Mouse (Mus musculus) midbrain, embryonic 12.5 days (tissue): Measurements from ENCODE around the gene Dnajc10. TPM values are rescaled to one million over a fixed set of nuclear protein-coding genes. Genes with fewer than 3 reads are reported as not detected.

Experiments
- ATAC-seq: fragments of 200-750 bp; cut with Nextera tagmentation; 2 replicates; pipeline ENCODE4 v1.8.0; 2017; ENCODE audit warnings: low read depth, moderate TSS enrichment, moderate library complexity; ENCODE audit not compliant: low FRiP score
- H3K27ac ChIP-seq: fragments of 300-500 bp; sonication (generic); replicated peaks from 2 replicates; pipeline ENCODE4 v1.5.1; 2016; ENCODE audit warnings: mild to moderate bottlenecking
- H3K27me3 ChIP-seq: fragments of 300-500 bp; sonication (generic); 2 replicates; pipeline ENCODE4 v1.6.1; 2016; ENCODE audit warnings: mild to moderate bottlenecking
- H3K36me3 ChIP-seq: fragments of 300-500 bp; sonication (generic); 2 replicates; pipeline ENCODE4 v1.6.1; 2016
- H3K4me1 ChIP-seq: fragments of 300-500 bp; sonication (generic); 2 replicates; pipeline ENCODE4 v1.6.1; 2016
- H3K4me2 ChIP-seq: fragments of 300-500 bp; sonication (generic); replicated peaks from 2 replicates; pipeline ENCODE4 v1.6.1; 2016; ENCODE audit warnings: mild to moderate bottlenecking, moderate library complexity
- H3K4me3 ChIP-seq: fragments of 300-500 bp; sonication (generic); 2 replicates; pipeline ENCODE4 v1.5.1; 2016; ENCODE audit warnings: mild to moderate bottlenecking
- H3K9ac ChIP-seq: fragments of 300-500 bp; sonication (generic); replicated peaks from 2 replicates; pipeline ENCODE4 v1.6.1; 2016; ENCODE audit warnings: mild to moderate bottlenecking, moderate library complexity
- H3K9me3 ChIP-seq: fragments of 300-500 bp; sonication (generic); 2 replicates; pipeline ENCODE4 v1.6.1; 2016; ENCODE audit warnings: mild to moderate bottlenecking
- WGBS: fragments of 180-500 bp; shearing (Covaris S2); methylation state at CpG from one replicate; pipeline ENCODE4 v1.1.7; 2016; 5-methylcytosine and 5-hydroxymethylcytosine counted together
- polyA plus RNA-seq: library from polyadenylated mRNA; unstranded; fragments of >200 nt; fragmentation: Nextera tagmentation; extraction: Ambion mirVana; gene quantifications from 2 replicates; pipeline ENCODE4 v1.2.1, GENCODE M21; 2016

The Dnajc10 gene
- polyA plus RNA-seq, 1 experiment from 2014 or later = 90.8 TPM

GRCm38 (mm10) chr2:80356656-80357231 lies 41.5 kb downstream of the Dnajc10 start:
- H3K4me2 ChIP-seq = no peak overlapping the region

DNA sequence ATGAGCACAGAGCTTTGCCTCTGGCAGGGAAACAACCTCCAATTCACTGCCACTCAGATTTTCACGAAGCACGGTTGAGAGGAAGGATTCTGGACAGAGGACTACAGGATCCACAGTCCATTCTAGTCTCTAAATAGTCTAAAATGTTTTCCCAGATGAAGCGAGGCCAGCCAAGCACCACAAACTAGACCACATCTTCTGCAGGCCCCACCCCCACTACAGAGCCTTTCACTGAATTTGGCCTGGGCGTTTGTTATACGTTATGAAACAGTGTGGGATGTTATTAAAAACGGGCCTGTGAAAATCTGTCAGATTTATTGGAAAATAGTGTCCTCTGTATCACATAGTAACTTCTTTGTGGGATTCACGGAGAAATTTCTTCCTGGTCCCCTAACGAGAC lies 56.2 kb downstream of the Dnajc10 start:
- 85% methylated on average over 8 of the region's 8 CpGs for WGBS
- Histone ChIP-seq H3K4me3 (no peak overlapping the region), H3K9me3 (no peaks in the 10 kb centered on the region), H3K4me1 (no peaks in the 10 kb centered on the region), H3K36me3 (no peaks in the 10 kb centered on the region), H3K27me3 (no peaks in the 10 kb centered on the region), H3K9ac (no peak overlapping the region), H3K27ac (no peak overlapping the region), H3K4me2 (no peak overlapping the region)
- ATAC-seq = no peak

More at GRCm38 (mm10) chr2:80356656-80357231, 41.5 kb downstream of the Dnajc10 start:
- Histone ChIP-seq H3K36me3 (peaks cover 25% of the 10 kb centered on the region), H3K9me3 (no peaks in the 10 kb centered on the region), H3K4me3 (no peak overlapping the region), H3K4me1 (no peaks in the 10 kb centered on the region), H3K27ac (no peak overlapping the region), H3K9ac (no peak overlapping the region), H3K27me3 (no peaks in the 10 kb centered on the region)
- WGBS = 64% methylated on average over 8 of the region's 8 CpGs
- 0 out of 2 replicates have a peak, but pooled peaks have one; percentile 48 for ATAC-seq

- Histone ChIP-seq H3K4me2 (no peak overlapping the region), H3K9me3 (no peaks in the 10 kb centered on the region), H3K36me3 (no peaks in the 10 kb centered on the region), H3K27ac (no peak overlapping the region), H3K4me3 (no peak overlapping the region), H3K9ac (no peak overlapping the region), H3K4me1 (no peaks in the 10 kb centered on the region), H3K27me3 (no peaks in the 10 kb centered on the region)
- ATAC-seq = no peak
These were observed 59.6 kb downstream of the Dnajc10 start for GRCm38 (mm10) chr2:80374892-80375291.

GRCm38 (mm10) chr2:80379848-80380247 lies 64.6 kb downstream of the Dnajc10 start:
- H3K36me3 ChIP-seq = no peaks in the 10 kb centered on the region
- no peaks in the 10 kb centered on the region for H3K4me1 ChIP-seq
- no peak overlapping the region for H3K4me3 ChIP-seq
- no peak overlapping the region for H3K4me2 ChIP-seq
- no peak overlapping the region for H3K27ac ChIP-seq
- no peaks in the 10 kb centered on the region for H3K27me3 ChIP-seq
- ATAC-seq = no peak
- no peak overlapping the region for H3K9ac ChIP-seq
- H3K9me3 ChIP-seq = no peaks in the 10 kb centered on the region
- 90% methylated on average over 5 of the region's 5 CpGs for WGBS

GRCm38 (mm10) chr2:80384447-80384846 lies 69.2 kb downstream of the Dnajc10 start:
- no peak for ATAC-seq
- no peak overlapping the region for H3K4me3 ChIP-seq
- H3K27ac ChIP-seq = no peak overlapping the region
- no peaks in the 10 kb centered on the region for H3K27me3 ChIP-seq
- H3K4me2 ChIP-seq = no peak overlapping the region
- H3K9ac ChIP-seq = no peak overlapping the region
- no peaks in the 10 kb centered on the region for H3K36me3 ChIP-seq
- no peaks in the 10 kb centered on the region for H3K9me3 ChIP-seq
- H3K4me1 ChIP-seq = no peaks in the 10 kb centered on the region
- WGBS = 83% methylated on average over 4 of the region's 4 CpGs

- ATAC-seq = no peak
- Histone ChIP-seq H3K4me2 (no peak overlapping the region), H3K27ac (no peak overlapping the region), H3K4me3 (no peak overlapping the region), H3K36me3 (no peaks in the 10 kb centered on the region), H3K4me1 (no peaks in the 10 kb centered on the region), H3K9ac (no peak overlapping the region), H3K9me3 (no peaks in the 10 kb centered on the region), H3K27me3 (no peaks in the 10 kb centered on the region)
- 96% methylated on average over 2 of the region's 2 CpGs for WGBS
These were observed 71.0 kb downstream of the Dnajc10 start for GRCm38 (mm10) chr2:80386255-80386654.

DNA sequence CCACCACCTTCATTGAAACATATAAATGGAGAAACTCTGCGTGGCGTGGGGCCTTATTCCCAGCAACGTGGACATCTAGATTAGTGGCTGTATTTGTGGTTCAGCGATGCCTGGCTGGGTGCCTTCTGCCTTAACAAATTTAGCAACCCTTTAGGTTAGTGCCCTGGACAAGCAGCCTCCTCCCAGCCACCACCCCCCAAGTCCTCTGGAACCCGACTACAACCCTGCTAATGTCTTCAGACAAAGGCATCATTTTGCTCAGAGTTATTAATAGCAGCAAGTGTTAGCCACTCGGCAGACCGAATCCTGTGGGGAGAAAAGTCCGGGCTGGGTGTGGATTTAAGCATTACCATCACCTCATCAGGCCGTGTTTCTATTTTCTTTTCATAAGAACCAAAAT lies 72.4 kb downstream of the Dnajc10 start:
- Histone ChIP-seq H3K9me3 (no peaks in the 10 kb centered on the region), H3K4me2 (no peak overlapping the region), H3K4me1 (no peaks in the 10 kb centered on the region), H3K4me3 (no peak overlapping the region), H3K36me3 (no peaks in the 10 kb centered on the region), H3K9ac (no peak overlapping the region), H3K27me3 (no peaks in the 10 kb centered on the region), H3K27ac (no peak overlapping the region)
- ATAC-seq = no peak
- WGBS = 80% methylated on average over 9 of the region's 9 CpGs

- Histone ChIP-seq H3K9me3 (no peaks in the 10 kb centered on the region), H3K27ac (no peak overlapping the region), H3K4me1 (no peaks in the 10 kb centered on the region), H3K27me3 (no peaks in the 10 kb centered on the region), H3K36me3 (no peaks in the 10 kb centered on the region), H3K9ac (no peak overlapping the region), H3K4me3 (no peak overlapping the region), H3K4me2 (no peak overlapping the region)
- ATAC-seq = no peak
- 91% methylated on average over 3 of the region's 3 CpGs for WGBS
These were observed 73.1 kb downstream of the Dnajc10 start for GRCm38 (mm10) chr2:80388341-80388740.

- ATAC-seq = no peak
These were observed 80.8 kb downstream of the Dnajc10 start for GRCm38 (mm10) chr2:80396057-80396456.

GRCm38 (mm10) chr2:80396864-80397263 lies 81.6 kb downstream of the Dnajc10 start:
- H3K27me3 ChIP-seq = peaks cover 10% of the 10 kb centered on the region; the same call in 1 of the 2 replicates
- no peak overlapping the region for H3K4me2 ChIP-seq
- 51% methylated on average over 3 of the region's 3 CpGs for WGBS
- no peak overlapping the region for H3K27ac ChIP-seq
- H3K9ac ChIP-seq = no peak overlapping the region
- ATAC-seq = no peak
- no peaks in the 10 kb centered on the region for H3K36me3 ChIP-seq
- H3K4me3 ChIP-seq = no peak overlapping the region
- peaks cover 17% of the 10 kb centered on the region for H3K4me1 ChIP-seq
- no peaks in the 10 kb centered on the region for H3K9me3 ChIP-seq

More at GRCm38 (mm10) chr2:80396057-80396456, 80.8 kb downstream of the Dnajc10 start:
- WGBS = 67% methylated on average over 7 of the region's 7 CpGs
- Histone ChIP-seq H3K36me3 (no peaks in the 10 kb centered on the region), H3K27ac (no peak overlapping the region), H3K9me3 (no peaks in the 10 kb centered on the region), H3K4me2 (no peak overlapping the region), H3K9ac (no peak overlapping the region), H3K4me3 (no peak overlapping the region), H3K27me3 (0 out of 2 replicates have a peak, but pooled peaks cover 3% of the 10 kb centered on the region), H3K4me1 (peaks cover 17% of the 10 kb centered on the region)

DNA sequence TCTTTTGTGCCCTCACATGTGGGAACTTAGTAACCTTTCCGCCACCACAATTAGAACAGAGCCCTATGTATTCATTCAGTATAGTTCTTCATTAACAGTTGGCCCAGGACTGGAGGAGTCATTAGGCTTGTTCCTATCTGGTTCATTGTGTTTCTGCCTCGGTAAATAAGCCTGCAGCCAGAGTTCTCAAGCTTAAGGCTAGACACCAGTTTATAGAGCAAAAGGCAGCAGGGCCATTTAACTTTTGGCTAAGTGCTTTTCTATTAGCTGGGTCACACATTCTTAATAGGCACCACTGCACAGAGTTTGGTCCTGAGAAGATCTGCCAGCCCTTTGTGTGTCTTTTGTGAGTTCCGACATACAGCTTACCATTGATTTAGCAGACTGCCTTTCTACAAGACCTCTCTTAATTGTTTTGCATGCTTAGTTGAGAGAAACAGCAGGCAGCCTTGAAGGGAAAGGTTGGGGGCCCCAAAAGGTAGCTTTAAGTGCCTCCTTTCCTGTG lies 83.4 kb downstream of the Dnajc10 start:
- H3K27ac ChIP-seq = no peak overlapping the region
- 4% methylated on average over 3 of the region's 3 CpGs for WGBS
- H3K9me3 ChIP-seq = no peaks in the 10 kb centered on the region
- H3K4me2 ChIP-seq = no peak overlapping the region
- no peak overlapping the region for H3K4me3 ChIP-seq
- no peak overlapping the region for H3K9ac ChIP-seq
- peaks cover 17% of the 10 kb centered on the region for H3K4me1 ChIP-seq
- H3K36me3 ChIP-seq = no peaks in the 10 kb centered on the region
- H3K27me3 ChIP-seq = peaks cover 17% of the 10 kb centered on the region; the same call in 1 of the 2 replicates
- ATAC-seq = peak; percentile 60; the same call in 1 of the 2 replicates
